In the genomic region with DNA sequence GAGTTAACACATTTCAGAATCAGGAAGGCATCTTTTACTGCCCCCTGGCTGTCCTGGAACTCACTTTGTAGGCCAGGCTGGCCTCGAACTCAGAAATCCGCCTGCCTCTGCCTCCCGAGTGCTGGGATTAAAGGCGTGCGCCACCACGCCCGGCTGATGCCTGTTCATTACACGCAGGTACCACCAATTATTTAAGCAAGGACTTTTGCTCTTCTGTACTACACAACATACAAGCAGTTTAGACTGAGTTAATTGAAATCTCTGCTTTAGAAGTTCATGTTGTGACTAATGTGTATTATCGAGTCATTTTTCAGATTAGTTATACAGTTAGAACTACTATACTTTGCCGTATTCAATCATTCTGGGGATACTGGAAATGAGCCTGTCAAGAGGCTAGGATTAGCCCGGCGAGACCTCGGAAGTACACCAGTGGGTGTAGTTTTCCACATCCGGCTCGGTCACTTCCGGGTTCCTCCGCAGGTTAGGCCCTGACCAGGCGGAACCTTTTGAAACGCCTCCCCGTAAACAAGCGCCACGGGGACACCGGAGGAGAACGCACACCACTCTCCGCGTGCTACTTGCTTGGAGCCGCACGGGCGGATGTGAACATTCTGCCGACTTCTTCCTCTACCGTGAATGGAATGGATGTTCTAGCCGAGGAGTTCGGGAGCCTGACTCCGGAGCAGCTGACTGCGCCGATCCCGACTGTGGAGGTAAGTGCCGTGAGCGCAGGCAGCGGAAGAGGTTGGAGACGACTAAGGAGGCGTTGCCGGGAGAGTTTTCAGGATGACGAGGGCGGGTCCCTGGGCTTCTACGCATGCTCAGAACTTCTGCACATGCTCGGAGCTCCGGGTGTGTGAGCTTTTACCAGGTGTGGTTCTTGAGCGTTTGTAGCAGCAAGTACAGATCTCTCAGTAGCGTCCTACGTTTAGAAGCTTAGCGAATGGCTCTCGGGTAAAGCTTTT, we compare ENCODE assay signal across 8 mouse cellular contexts. TPM values are rescaled to one million over a fixed set of nuclear protein-coding genes. Genes with fewer than 3 reads are reported as not detected.
A peak's percentile ranks its signal among the peaks of the same experiment; 100 is the strongest.
DNase-seq lines count a peak whose midpoint lies in the region; ATAC-seq and TF ChIP-seq lines count a peak whose summit lies in the region.

A gene (plus strand): TSS at position 467 of the 965 bp plus-strand sequence.

- peak; percentile 39; the same call in 1 of the 2 replicates for TF ChIP-seq POLR2A in bone marrow, adult 2 months (IDR thresholded peaks at IDR 0.05; ENCODE audit: borderline replicate concordance, control insufficient read depth, low read depth, low read length)
- TF ChIP-seq POLR2A in limb, embryonic 14.5 days (IDR thresholded peaks at IDR 0.05; ENCODE audit: borderline replicate concordance, extremely low read depth, insufficient read depth, insufficient read length), result peak; percentile 78; the same call in 1 of the 2 replicates

- DNase-seq in 416B (ENCODE audit: low read depth), result peak; percentile 98
- peak; percentile 96 for DNase-seq in heart, adult 8-10 months (ENCODE audit: low spot score)
- DNase-seq in kidney, adult 9 months, result peak; percentile 98
- DNase-seq in limb, embryonic 14.5 days (ENCODE audit: low spot score), result peak; percentile 94
- DNase-seq in midbrain, postnatal 0 days (ENCODE audit: low spot score), result peak; percentile 96
- DNase-seq in spleen, postnatal 14 days (ENCODE audit: low spot score in 2 of 2), result peak; percentile 83

- H3K9ac ChIP-seq in embryonic facial prominence, embryonic 15.5 days, result peak within 1 kb of the TSS; percentile 62
- peak within 1 kb of the TSS; percentile 51 for H3K9ac ChIP-seq in limb, embryonic 14.5 days (ENCODE audit: low read depth, low read length, severe bottlenecking)
- H3K9ac ChIP-seq in midbrain, postnatal 0 days (replicated peaks; ENCODE audit: low read length, poor library complexity, severe bottlenecking), result peak within 1 kb of the TSS; percentile 48

- peak within 1 kb of the TSS; percentile 94 for H3K4me3 ChIP-seq in bone marrow, adult 2 months (replicated peaks; ENCODE audit: control insufficient read depth, low read depth, low read length)
- peak within 1 kb of the TSS; percentile 82 for H3K4me3 ChIP-seq in embryonic facial prominence, embryonic 15.5 days (replicated peaks)
- H3K4me3 ChIP-seq in limb, embryonic 14.5 days (replicated peaks; ENCODE audit: low read length), result peak within 1 kb of the TSS; percentile 57
- peak within 1 kb of the TSS; percentile 56 for H3K4me3 ChIP-seq in midbrain, postnatal 0 days (ENCODE audit: low read depth, low read length)

- no peaks in the 10 kb centered on the region for H3K4me1 ChIP-seq in bone marrow, adult 2 months (ENCODE audit: control insufficient read depth, insufficient read depth, low read length)
- H3K4me1 ChIP-seq in embryonic facial prominence, embryonic 15.5 days, result peaks cover 17% of the 10 kb centered on the region; the same call in 1 of the 2 replicates
- peaks cover 6% of the 10 kb centered on the region; the same call in 1 of the 2 replicates for H3K4me1 ChIP-seq in limb, embryonic 14.5 days (ENCODE audit: control insufficient read depth, insufficient read depth, low read length)
- 0 out of 2 replicates have a peak, but pooled peaks cover 5% of the 10 kb centered on the region for H3K4me1 ChIP-seq in midbrain, postnatal 0 days (ENCODE audit: insufficient read depth, low read length)

- H3K36me3 ChIP-seq in embryonic facial prominence, embryonic 15.5 days, result no peaks in the 10 kb centered on the region
- no peaks in the 10 kb centered on the region for H3K36me3 ChIP-seq in limb, embryonic 14.5 days (ENCODE audit: control insufficient read depth, insufficient read depth, low read length)
- H3K36me3 ChIP-seq in midbrain, postnatal 0 days (ENCODE audit: insufficient read depth, low read length), result no peaks in the 10 kb centered on the region

- ATAC-seq in embryonic facial prominence, embryonic 15.5 days (ENCODE audit: insufficient number of reproducible peaks, low FRiP score, low TSS enrichment, low read depth), result peak; percentile 95
- ATAC-seq in limb, embryonic 14.5 days (ENCODE audit: low FRiP score, low read depth), result peak; percentile 97
- ATAC-seq in midbrain, postnatal 0 days (ENCODE audit: low FRiP score), result peak; percentile 98

- peak within 1 kb of the TSS; percentile 95 for H3K27ac ChIP-seq in bone marrow, adult 2 months (ENCODE audit: control insufficient read depth, insufficient read depth, low read depth, low read length, poor library complexity)
- peak within 1 kb of the TSS; percentile 98 for H3K27ac ChIP-seq in embryonic facial prominence, embryonic 15.5 days (replicated peaks)
- H3K27ac ChIP-seq in limb, embryonic 14.5 days (replicated peaks; ENCODE audit: low read depth, low read length), result peak within 1 kb of the TSS; percentile 90
- H3K27ac ChIP-seq in midbrain, postnatal 0 days (ENCODE audit: low read depth, low read length), result peak within 1 kb of the TSS; percentile 79

- peak within 1 kb of the TSS; percentile 62 for H3K4me2 ChIP-seq in embryonic facial prominence, embryonic 15.5 days (replicated peaks)
- peak within 1 kb of the TSS; percentile 50 for H3K4me2 ChIP-seq in limb, embryonic 14.5 days (replicated peaks; ENCODE audit: low read depth, low read length, severe bottlenecking)
- H3K4me2 ChIP-seq in midbrain, postnatal 0 days (ENCODE audit: low read depth, low read length, poor library complexity, severe bottlenecking), result peak within 1 kb of the TSS; percentile 74

- H3K9me3 ChIP-seq in embryonic facial prominence, embryonic 15.5 days (replicated peaks), result no peaks in the 10 kb centered on the region
- no peaks in the 10 kb centered on the region for H3K9me3 ChIP-seq in limb, embryonic 14.5 days (ENCODE audit: control insufficient read depth, low read length)
- no peaks in the 10 kb centered on the region for H3K9me3 ChIP-seq in midbrain, postnatal 0 days (ENCODE audit: low read length)

- 6% methylated on average over 53 of the region's 53 CpGs for WGBS in bone marrow, adult 2 months
- 8% methylated on average over 53 of the region's 53 CpGs for WGBS in embryonic facial prominence, embryonic 15.5 days
- WGBS in limb, embryonic 14.5 days, result 6% methylated on average over 53 of the region's 53 CpGs
- WGBS in midbrain, postnatal 0 days, result 7% methylated on average over 53 of the region's 53 CpGs

- no peaks in the 10 kb centered on the region for H3K27me3 ChIP-seq in embryonic facial prominence, embryonic 15.5 days
- no peaks in the 10 kb centered on the region for H3K27me3 ChIP-seq in limb, embryonic 14.5 days (ENCODE audit: control insufficient read depth, insufficient read depth, low read length)
- no peaks in the 10 kb centered on the region for H3K27me3 ChIP-seq in midbrain, postnatal 0 days (ENCODE audit: insufficient read depth, low read length)

- TF ChIP-seq CTCF in bone marrow, adult 2 months (IDR thresholded peaks at IDR 0.05; ENCODE audit: control insufficient read depth, insufficient read depth, low read length), result no peak
- TF ChIP-seq CTCF in midbrain, postnatal 0 days (IDR thresholded peaks at IDR 0.05), result peak; percentile 38

RNA-seq across cellular contexts. Expression of the gene that starts here (rescaled TPM):
- polyA plus RNA-seq in bone marrow, adult 2 months (2011; ENCODE audit: insufficient read depth, insufficient read length, low replicate concordance, missing spikeins), result 8.5 and 15.9 TPM in 2 replicates
- 11.0 and 12.7 TPM in 2 replicates for polyA plus RNA-seq in embryonic facial prominence, embryonic 15.5 days (2015; fragmentation: Nextera tagmentation; extraction: Ambion mirVana)
- total RNA-seq in heart, adult 8-10 months (2022), result 10 to 100 TPM; 10.7 to 11.6 (median 11.0) TPM
- 8.5 and 10.6 TPM in 2 replicates for polyA plus RNA-seq in limb, embryonic 14.5 days (2012; rRNA removed)
- 13.5 and 14.6 TPM in 2 replicates for polyA plus RNA-seq in limb, embryonic 14.5 days (2014; fragmentation: Nextera tagmentation; extraction: Ambion mirVana)
- 11.0 and 13.4 TPM in 2 replicates for total RNA-seq in midbrain, postnatal 0 days (2014; rRNA removed)
- 10.2 and 10.5 TPM in 2 replicates for polyA plus RNA-seq in midbrain, postnatal 0 days (2015; fragmentation: Nextera tagmentation; extraction: Ambion mirVana)

Comparison
In these comparisons a context has a peak if more than half of its experiments do, and no peak if none do; other contexts are left out.
1. Peak in every context shown above with its lines: DNase-seq, ATAC-seq, H3K4me3 ChIP-seq and H3K27ac ChIP-seq.